Mouse (Mus musculus) G1E (cell line): ENCODE measurements around the gene 1190002N15Rik.

Source experiments
- CTCF ChIP-seq: IDR thresholded peaks from 2 replicates; pipeline ENCODE4 v1.5.1; 2012; ENCODE audit warnings: low read depth, low read length, inconsistent platforms, mixed read lengths
- GATA1 ChIP-seq: IDR thresholded peaks from 2 replicates; pipeline ENCODE4 v1.6.1; 2012; ENCODE audit warnings: borderline replicate concordance, low read length, inconsistent platforms, mixed read lengths
- GATA2 ChIP-seq: IDR thresholded peaks from 2 replicates; pipeline ENCODE4 v1.6.1; 2012; ENCODE audit warnings: low read depth, low read length, inconsistent platforms, borderline replicate concordance
- POLR2AphosphoS5 ChIP-seq: IDR thresholded peaks from 2 replicates; pipeline ENCODE4 v1.6.1; 2012; ENCODE audit warnings: low read depth, low read length, inconsistent platforms; ENCODE audit not compliant: insufficient replicate concordance
- TAL1 ChIP-seq: conservative IDR thresholded peaks from 2 replicates; pipeline ENCODE4 v1.6.1; 2012; ENCODE audit warnings: low read depth, low read length, inconsistent platforms, mixed read lengths

GRCm38 (mm10) chr9:94529146-94529746, 8.6 kb downstream of the 1190002N15Rik start:
- TF ChIP-seq CTCF, result no peak
- no peak for TF ChIP-seq GATA1
- no peak for TF ChIP-seq GATA2
- no peak for TF ChIP-seq TAL1
- no peak for TF ChIP-seq POLR2AphosphoS5
